Mouse (Mus musculus) liver, embryonic 13.5 days (tissue): ENCODE results near the gene Gm48552. TPM values are rescaled to one million over a fixed set of nuclear protein-coding genes. Genes with fewer than 3 reads are reported as not detected.

ENCODE experiments used
- ATAC-seq: fragments of 200-750 bp; cut with Nextera tagmentation; 2 replicates; pipeline ENCODE4 v1.8.0; 2017; ENCODE audit warnings: low read depth, mild to moderate bottlenecking, moderate number of reproducible peaks, moderate library complexity
- DNase-seq: peaks from one replicate; pipeline ENCODE4 v3.0.0; 2022
- H3K27ac ChIP-seq: fragments of 300-500 bp; sonication (generic); 2 replicates; pipeline ENCODE4 v1.5.1; 2015; ENCODE audit warnings: moderate library complexity, mild to moderate bottlenecking, inconsistent platforms
- H3K27me3 ChIP-seq: fragments of 300-500 bp; sonication (generic); 2 replicates; pipeline ENCODE4 v1.6.1; 2015; ENCODE audit warnings: mild to moderate bottlenecking, inconsistent platforms
- H3K36me3 ChIP-seq: fragments of 300-500 bp; sonication (generic); 2 replicates; pipeline ENCODE4 v1.6.1; 2015; ENCODE audit warnings: mild to moderate bottlenecking, inconsistent platforms
- H3K4me1 ChIP-seq: fragments of 300-500 bp; sonication (generic); replicated peaks from 2 replicates; pipeline ENCODE4 v1.6.1; 2015; ENCODE audit warnings: inconsistent platforms
- H3K4me2 ChIP-seq: fragments of 300-500 bp; sonication (generic); 2 replicates; pipeline ENCODE4 v1.6.1; 2015; ENCODE audit warnings: inconsistent platforms, mild to moderate bottlenecking, moderate library complexity
- H3K4me3 ChIP-seq: fragments of 300-500 bp; sonication (generic); replicated peaks from 2 replicates; pipeline ENCODE4 v1.5.1; 2015; ENCODE audit warnings: mild to moderate bottlenecking, inconsistent platforms
- H3K9ac ChIP-seq: fragments of 300-500 bp; sonication (generic); 2 replicates; pipeline ENCODE4 v1.6.1; 2015; ENCODE audit warnings: mild to moderate bottlenecking, inconsistent platforms
- H3K9me3 ChIP-seq: fragments of 300-500 bp; sonication (generic); replicated peaks from 2 replicates; pipeline ENCODE4 v1.6.1; 2016; ENCODE audit warnings: inconsistent platforms
- WGBS: fragments of 180-500 bp; shearing (Covaris S2); methylation state at CpG from one replicate; pipeline ENCODE4 v1.1.7; 2015; ENCODE audit not compliant: insufficient replicate concordance; 5-methylcytosine and 5-hydroxymethylcytosine counted together
- polyA plus RNA-seq: library from polyadenylated mRNA; unstranded; fragments of >200 nt; fragmentation: Nextera tagmentation; extraction: Ambion mirVana; gene quantifications from 2 replicates; pipeline ENCODE4 v1.2.1, GENCODE M21; 2015

Gene Gm48552
- polyA plus RNA-seq = 0.93 TPM in 1 of 2 replicates, not detected in the other

- ATAC-seq (no peak), DNase-seq (no peak)
- WGBS = 74% methylated on average over 5 of the region's 5 CpGs
- Histone ChIP-seq H3K4me2 (no peak within 1 kb of the TSS), H3K4me3 (no peak within 1 kb of the TSS), H3K27me3 (no peaks in the 10 kb centered on the region), H3K4me1 (peaks cover 58% of the 10 kb centered on the region), H3K27ac (peak within 1 kb of the TSS; percentile 50), H3K36me3 (peaks cover 38% of the 10 kb centered on the region), H3K9me3 (no peaks in the 10 kb centered on the region), H3K9ac (peak within 1 kb of the TSS; percentile 41; the same call in 1 of the 2 replicates)
Observed at GRCm38 (mm10) chr10:81388505-81389055, at the start of gene Gm48552. TSS of gene Gm48552 (plus strand) at chr10:81389005.

GRCm38 (mm10) chr10:81340551-81341332, 48.1 kb upstream of the Gm48552 start:
- WGBS = 39% methylated on average over 17 of the region's 17 CpGs
- Histone ChIP-seq H3K4me2 (no peak overlapping the region), H3K9ac (no peak overlapping the region; the same call in 1 of the 2 replicates), H3K4me3 (no peak overlapping the region), H3K27ac (no peak overlapping the region), H3K27me3 (peaks cover 62% of the 10 kb centered on the region), H3K9me3 (no peaks in the 10 kb centered on the region), H3K4me1 (peaks cover 39% of the 10 kb centered on the region), H3K36me3 (no peaks in the 10 kb centered on the region)
- DNase-seq (peak; percentile 58), ATAC-seq (peak; percentile 63)

GRCm38 (mm10) chr10:81341333-81341949, 47.4 kb upstream of the Gm48552 start:
- peaks cover 45% of the 10 kb centered on the region for H3K4me1 ChIP-seq
- 30% methylated on average over 16 of the region's 16 CpGs for WGBS
- H3K4me3 ChIP-seq = no peak overlapping the region
- H3K36me3 ChIP-seq = no peaks in the 10 kb centered on the region
- no peak overlapping the region; the same call in 1 of the 2 replicates for H3K9ac ChIP-seq
- H3K27me3 ChIP-seq = peaks cover 66% of the 10 kb centered on the region
- ATAC-seq (no peak), DNase-seq (peak; percentile 48)
- no peak overlapping the region for H3K4me2 ChIP-seq
- no peak overlapping the region for H3K27ac ChIP-seq
- H3K9me3 ChIP-seq = no peaks in the 10 kb centered on the region

- H3K4me1 ChIP-seq = peaks cover 58% of the 10 kb centered on the region
- no peak for DNase-seq
- peak within 1 kb of the TSS; percentile 57 for H3K4me3 ChIP-seq
- no peaks in the 10 kb centered on the region for H3K9me3 ChIP-seq
- peaks cover 56% of the 10 kb centered on the region for H3K27me3 ChIP-seq
- no peak within 1 kb of the TSS for H3K27ac ChIP-seq
- peak within 1 kb of the TSS; percentile 69 for H3K4me2 ChIP-seq
- no peak for ATAC-seq
- WGBS = 4% methylated on average over 66 of the region's 67 CpGs
- peak within 1 kb of the TSS; percentile 58 for H3K9ac ChIP-seq
- peaks cover 4% of the 10 kb centered on the region; the same call in 1 of the 2 replicates for H3K36me3 ChIP-seq
Observed at GRCm38 (mm10) chr10:81342686-81343505, 45.9 kb upstream of the Gm48552 start, which contains the start of gene Gipc3. TSS of gene Gipc3 (minus strand) at chr10:81343266.

GRCm38 (mm10) chr10:81344421-81345161, 44.2 kb upstream of the Gm48552 start:
- H3K4me2 ChIP-seq = no peak overlapping the region
- peaks cover 71% of the 10 kb centered on the region for H3K4me1 ChIP-seq
- no peak overlapping the region for H3K4me3 ChIP-seq
- ATAC-seq = no peak
- no peak overlapping the region for H3K27ac ChIP-seq
- H3K9ac ChIP-seq = no peak overlapping the region
- WGBS = 44% methylated on average over 8 of the region's 8 CpGs
- no peaks in the 10 kb centered on the region for H3K9me3 ChIP-seq
- peaks cover 14% of the 10 kb centered on the region for H3K36me3 ChIP-seq
- DNase-seq = no peak
- peaks cover 51% of the 10 kb centered on the region for H3K27me3 ChIP-seq

- peaks cover 72% of the 10 kb centered on the region for H3K4me1 ChIP-seq
- 53% methylated on average over 4 of the region's 4 CpGs for WGBS
- H3K27me3 ChIP-seq = peaks cover 51% of the 10 kb centered on the region
- H3K4me2 ChIP-seq = no peak overlapping the region
- no peak for ATAC-seq
- H3K4me3 ChIP-seq = no peak overlapping the region
- no peak for DNase-seq
- H3K27ac ChIP-seq = no peak overlapping the region
- no peak overlapping the region for H3K9ac ChIP-seq
- H3K9me3 ChIP-seq = no peaks in the 10 kb centered on the region
- H3K36me3 ChIP-seq = peaks cover 14% of the 10 kb centered on the region
Observed at GRCm38 (mm10) chr10:81345162-81345534, 43.7 kb upstream of the Gm48552 start.

GRCm38 (mm10) chr10:81346453-81347067, 42.2 kb upstream of the Gm48552 start:
- Histone ChIP-seq H3K4me1 (peaks cover 65% of the 10 kb centered on the region), H3K27ac (peak overlapping the region; percentile 54), H3K27me3 (peaks cover 45% of the 10 kb centered on the region), H3K4me2 (peak overlapping the region; percentile 71), H3K9me3 (no peaks in the 10 kb centered on the region), H3K36me3 (peaks cover 14% of the 10 kb centered on the region), H3K9ac (peak overlapping the region; percentile 66), H3K4me3 (peak overlapping the region; percentile 42)
- 15% methylated on average over 54 of the region's 55 CpGs for WGBS
- DNase-seq (peak; percentile 69), ATAC-seq (peak; percentile 12; the same call in 1 of the 2 replicates)

- Histone ChIP-seq H3K36me3 (peaks cover 14% of the 10 kb centered on the region), H3K4me2 (peak overlapping the region; percentile 98), H3K4me3 (peak overlapping the region; percentile 90), H3K27me3 (peaks cover 20% of the 10 kb centered on the region), H3K27ac (peak overlapping the region; percentile 93), H3K4me1 (peaks cover 68% of the 10 kb centered on the region), H3K9me3 (no peaks in the 10 kb centered on the region), H3K9ac (peak overlapping the region; percentile 96)
- 6% methylated on average over 12 of the region's 12 CpGs for WGBS
- peak; percentile 79 for DNase-seq
- ATAC-seq = peak; percentile 45
Observed at GRCm38 (mm10) chr10:81349146-81349545, 39.7 kb upstream of the Gm48552 start.

- Histone ChIP-seq H3K9me3 (no peaks in the 10 kb centered on the region), H3K27ac (peak overlapping the region; percentile 93), H3K36me3 (peaks cover 14% of the 10 kb centered on the region), H3K27me3 (peaks cover 12% of the 10 kb centered on the region), H3K4me3 (peak overlapping the region; percentile 90), H3K4me2 (peak overlapping the region; percentile 98), H3K4me1 (peaks cover 76% of the 10 kb centered on the region), H3K9ac (peak overlapping the region; percentile 96)
- ATAC-seq (peak; percentile 1), DNase-seq (no peak)
- under 1% methylated on average over 29 of the region's 29 CpGs for WGBS
Observed at GRCm38 (mm10) chr10:81349961-81350350, 38.8 kb upstream of the Gm48552 start.
